Mouse (Mus musculus) cerebellum, adult 2 months (tissue): Measurements from ENCODE around the gene Zbtb9.

ENCODE experiments used
- CTCF ChIP-seq: fragments of 200-500 bp; IDR thresholded peaks from 2 replicates; pipeline ENCODE4 v1.5.1; 2011; ENCODE audit warnings: low read depth, mild to moderate bottlenecking, control low read depth, low read length, moderate library complexity, borderline replicate concordance; ENCODE audit not compliant: insufficient read depth
- POLR2A ChIP-seq: fragments of 200-500 bp; IDR thresholded peaks from 2 replicates; pipeline ENCODE4 v1.6.1; 2011; ENCODE audit warnings: low read length, control low read depth, borderline replicate concordance; ENCODE audit not compliant: insufficient read depth

GRCm38 (mm10) chr17:26994410-26994809 is 21.4 kb downstream of the Zbtb9 start:
- TF ChIP-seq POLR2A: no peak
- TF ChIP-seq CTCF: no peak
